Mouse (Mus musculus): ENCODE results near the gene Vti1a. TPM values are rescaled to one million over a fixed set of nuclear protein-coding genes. Genes with fewer than 3 reads are reported as not detected.

The Vti1a gene
- polyA plus RNA-seq, 1 experiment from 2014 or later, result 27.8 TPM

DNA sequence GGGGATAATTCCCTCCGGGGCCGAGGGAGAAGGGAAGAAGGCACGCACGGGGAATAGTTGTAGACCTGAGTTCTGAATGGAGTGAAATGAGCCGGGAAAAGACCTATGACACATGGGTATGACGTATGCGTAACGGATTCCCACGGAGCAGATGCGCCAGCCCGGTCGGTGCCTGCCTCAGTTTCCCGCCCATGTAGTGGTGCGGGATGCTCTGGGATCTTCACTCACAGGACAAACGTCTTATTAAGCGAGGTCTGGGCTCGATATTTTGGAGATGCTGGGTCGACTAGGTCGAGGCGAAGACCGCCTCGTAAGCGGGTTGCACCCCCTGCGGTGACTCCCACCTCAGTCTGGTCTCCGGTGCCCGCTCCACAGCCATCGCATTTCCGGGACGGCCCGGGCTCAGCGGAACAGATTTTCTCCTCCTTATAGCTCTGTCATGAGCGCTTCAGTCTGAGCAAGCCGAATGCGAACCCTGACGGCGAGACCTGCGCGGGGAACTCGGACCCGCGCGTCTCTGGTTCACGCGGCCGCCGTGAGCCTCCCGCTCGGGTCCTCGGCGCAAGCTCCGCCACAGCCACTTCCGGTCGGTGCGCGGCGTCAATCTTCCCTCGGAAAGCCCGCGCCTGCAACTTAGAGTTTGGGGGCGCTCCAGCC is 515 bp upstream of the Vti1a start, which contains the start of gene Zdhhc6:
Gene Zdhhc6 (minus strand): TSS at position 581 of the 657 bp plus-strand sequence.
- H3K4me1 ChIP-seq, result peaks cover 34% of the 10 kb centered on the region
- peak within 1 kb of the TSS; percentile 93 for H3K9ac ChIP-seq
- peak within 1 kb of the TSS; percentile 80 for H3K4me3 ChIP-seq
- H3K9me3 ChIP-seq, result no peaks in the 10 kb centered on the region
- peaks cover 16% of the 10 kb centered on the region for H3K36me3 ChIP-seq
- WGBS, result under 1% methylated on average over 60 of the region's 60 CpGs
- H3K27me3 ChIP-seq, result no peaks in the 10 kb centered on the region
- H3K4me2 ChIP-seq, result peak within 1 kb of the TSS; percentile 90
- H3K27ac ChIP-seq, result peak within 1 kb of the TSS; percentile 89
- ATAC-seq (ENCODE audit: borderline replicate concordance, extremely low read depth, low FRiP score, low TSS enrichment), result peak; percentile 64

DNA sequence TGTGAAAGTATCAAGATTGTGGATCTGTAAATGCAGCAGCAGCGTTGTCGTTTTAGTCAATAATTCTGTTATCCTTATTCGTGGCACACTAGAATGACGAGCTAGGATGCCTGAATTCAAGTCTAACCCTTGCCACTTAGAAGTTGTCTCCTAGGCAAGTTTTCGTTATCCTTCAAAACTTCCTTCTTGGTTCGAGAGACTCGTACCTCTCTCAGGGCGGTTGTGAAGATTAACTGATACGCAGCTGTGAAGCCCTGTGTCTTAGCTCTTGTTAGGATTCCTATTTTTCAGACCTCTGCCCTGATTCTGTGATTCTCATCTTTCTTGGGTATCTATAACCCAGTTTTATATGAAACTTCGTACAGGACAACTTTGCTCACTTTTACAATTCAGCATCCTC is 806 bp downstream of the Vti1a start:
- H3K4me3 ChIP-seq, result peak overlapping the region; percentile 80
- H3K4me2 ChIP-seq, result peak overlapping the region; percentile 90
- H3K27ac ChIP-seq, result no peak overlapping the region
- WGBS, result 43% methylated on average over 10 of the region's 10 CpGs
- peaks cover 3% of the 10 kb centered on the region; the same call in 1 of the 2 replicates for H3K36me3 ChIP-seq
- peak overlapping the region; percentile 93 for H3K9ac ChIP-seq
- H3K9me3 ChIP-seq, result no peaks in the 10 kb centered on the region
- no peak for ATAC-seq (ENCODE audit: borderline replicate concordance, extremely low read depth, low FRiP score, low TSS enrichment)
- H3K27me3 ChIP-seq, result no peaks in the 10 kb centered on the region
- peaks cover 34% of the 10 kb centered on the region for H3K4me1 ChIP-seq

DNA sequence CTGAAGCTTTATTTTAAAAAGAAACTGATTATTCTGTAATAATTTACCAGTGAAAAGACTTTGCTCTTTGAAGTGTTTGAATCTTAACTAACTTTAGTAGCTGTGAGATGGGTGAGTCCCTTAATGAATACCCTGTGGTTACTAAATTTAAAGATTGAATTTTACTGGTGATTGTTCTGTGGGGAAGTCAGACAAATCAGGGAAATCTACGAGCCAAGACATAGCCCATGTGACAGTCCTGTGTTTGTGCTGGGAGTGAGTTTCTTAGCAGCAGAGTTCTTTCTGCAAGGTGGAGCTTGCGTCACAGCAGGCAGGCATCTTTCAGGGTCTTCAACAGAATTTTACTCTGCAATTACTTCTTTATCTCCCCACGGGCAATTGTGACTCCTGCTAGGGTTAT is 2.9 kb downstream of the Vti1a start:
- Histone ChIP-seq H3K4me2 (no peak overlapping the region), H3K36me3 (peaks cover 5% of the 10 kb centered on the region), H3K9ac (no peak overlapping the region), H3K4me1 (peaks cover 26% of the 10 kb centered on the region), H3K27me3 (no peaks in the 10 kb centered on the region), H3K27ac (no peak overlapping the region), H3K9me3 (no peaks in the 10 kb centered on the region), H3K4me3 (no peak overlapping the region)
- ATAC-seq (ENCODE audit: borderline replicate concordance, extremely low read depth, low FRiP score, low TSS enrichment), result no peak
- 70% methylated on average over 3 of the region's 3 CpGs for WGBS

DNA sequence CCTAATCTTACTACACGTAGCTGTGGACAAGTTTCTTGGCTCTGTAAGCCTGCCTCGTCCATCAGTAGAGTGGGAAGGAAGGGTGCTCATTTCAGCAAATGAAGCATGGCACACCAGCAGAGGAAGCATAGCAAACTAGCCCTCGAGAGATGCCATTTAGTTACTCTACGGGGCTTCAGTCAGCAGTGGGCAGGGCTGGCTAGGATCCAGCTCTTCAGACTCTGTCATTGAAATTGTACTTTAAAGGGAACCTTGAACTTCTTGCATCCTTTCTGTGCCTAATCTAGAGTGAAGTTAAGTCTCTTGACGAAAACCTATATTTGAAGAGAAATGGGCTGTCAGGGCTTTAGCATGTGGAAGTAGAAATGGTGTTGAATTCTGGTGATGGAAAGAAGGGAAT is 3.4 kb downstream of the Vti1a start:
- Histone ChIP-seq H3K27me3 (no peaks in the 10 kb centered on the region), H3K9me3 (no peaks in the 10 kb centered on the region), H3K27ac (no peak overlapping the region), H3K4me3 (no peak overlapping the region), H3K36me3 (peaks cover 5% of the 10 kb centered on the region), H3K4me2 (no peak overlapping the region), H3K9ac (no peak overlapping the region), H3K4me1 (peaks cover 21% of the 10 kb centered on the region)
- WGBS, result 62% methylated on average over 5 of the region's 5 CpGs
- no peak for ATAC-seq (ENCODE audit: borderline replicate concordance, extremely low read depth, low FRiP score, low TSS enrichment)

DNA sequence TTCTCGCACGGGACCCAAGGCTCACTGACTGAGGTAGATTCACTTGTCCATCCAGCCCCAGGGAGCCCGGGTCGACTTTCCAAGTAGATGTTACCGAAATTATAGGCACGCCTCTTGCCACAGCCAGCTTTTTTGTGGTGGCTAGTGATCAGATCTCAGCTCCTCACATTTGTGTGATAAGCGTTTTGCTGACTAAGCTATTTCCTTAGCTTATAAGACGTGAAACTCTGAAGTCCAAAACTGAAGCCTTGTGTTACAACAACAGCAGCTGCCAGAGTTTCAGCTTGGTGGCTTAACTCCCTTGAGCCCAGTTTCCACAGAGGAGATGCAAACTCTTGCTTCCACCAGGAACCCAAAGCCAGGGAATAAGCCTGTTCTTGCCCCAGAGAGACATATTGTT is 6.5 kb downstream of the Vti1a start:
- Histone ChIP-seq H3K9me3 (no peaks in the 10 kb centered on the region), H3K4me3 (no peak overlapping the region), H3K4me2 (no peak overlapping the region), H3K36me3 (peaks cover 5% of the 10 kb centered on the region), H3K27me3 (no peaks in the 10 kb centered on the region), H3K27ac (no peak overlapping the region), H3K9ac (no peak overlapping the region), H3K4me1 (0 out of 2 replicates have a peak, but pooled peaks cover 3% of the 10 kb centered on the region)
- no peak for ATAC-seq (ENCODE audit: borderline replicate concordance, extremely low read depth, low FRiP score, low TSS enrichment)
- WGBS, result 86% methylated on average over 8 of the region's 8 CpGs

DNA sequence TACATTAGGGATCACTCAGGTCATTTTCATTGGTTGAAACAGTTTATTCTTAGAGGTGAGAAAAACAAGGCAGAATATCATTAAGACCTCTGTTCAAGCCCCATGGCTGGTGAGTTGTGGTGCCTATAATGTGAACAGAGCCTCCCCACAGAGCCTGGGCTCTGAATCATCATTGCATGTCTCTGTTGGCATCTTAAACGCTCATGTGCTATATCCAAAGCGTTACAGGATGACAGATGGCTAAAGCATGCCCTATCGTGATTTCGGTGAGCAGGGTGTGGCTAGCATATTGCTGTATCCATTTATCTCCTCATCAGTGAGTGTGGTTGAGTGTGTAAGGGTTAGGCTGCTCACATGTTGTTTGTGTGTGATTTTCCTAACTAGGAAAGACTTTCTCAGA is 11.4 kb downstream of the Vti1a start:
- Histone ChIP-seq H3K4me1 (no peaks in the 10 kb centered on the region), H3K36me3 (peaks cover 16% of the 10 kb centered on the region), H3K4me2 (no peak overlapping the region), H3K4me3 (no peak overlapping the region), H3K27me3 (no peaks in the 10 kb centered on the region), H3K9ac (no peak overlapping the region), H3K9me3 (no peaks in the 10 kb centered on the region), H3K27ac (no peak overlapping the region)
- no peak for ATAC-seq (ENCODE audit: borderline replicate concordance, extremely low read depth, low FRiP score, low TSS enrichment)
- WGBS, result 82% methylated on average over 4 of the region's 4 CpGs

DNA sequence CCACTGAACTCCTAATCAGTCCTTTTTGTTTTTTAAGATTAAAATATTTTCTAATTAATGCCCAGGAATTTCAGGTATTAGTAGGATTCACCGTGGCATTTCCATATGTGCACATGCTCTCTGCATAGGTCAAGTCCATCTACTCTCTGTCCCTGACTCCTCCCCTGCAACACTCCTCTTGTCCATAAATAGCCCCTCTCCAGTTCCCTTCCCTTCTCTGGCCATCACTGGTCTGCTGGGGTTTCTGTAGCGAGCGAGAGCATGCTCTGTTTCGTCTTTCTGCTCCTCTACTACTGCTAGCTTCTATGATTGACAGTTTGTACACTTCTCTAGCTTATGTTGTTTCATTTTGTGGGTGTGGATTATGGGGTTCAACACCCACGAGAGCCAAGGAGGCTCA is 15.7 kb downstream of the Vti1a start:
- Histone ChIP-seq H3K36me3 (peaks cover 11% of the 10 kb centered on the region; the same call in 1 of the 2 replicates), H3K4me1 (no peaks in the 10 kb centered on the region), H3K27ac (no peak overlapping the region), H3K27me3 (no peaks in the 10 kb centered on the region), H3K9me3 (no peaks in the 10 kb centered on the region), H3K9ac (no peak overlapping the region), H3K4me3 (no peak overlapping the region), H3K4me2 (no peak overlapping the region)
- WGBS, result 89% methylated on average over 5 of the region's 5 CpGs
- no peak for ATAC-seq (ENCODE audit: borderline replicate concordance, extremely low read depth, low FRiP score, low TSS enrichment)

DNA sequence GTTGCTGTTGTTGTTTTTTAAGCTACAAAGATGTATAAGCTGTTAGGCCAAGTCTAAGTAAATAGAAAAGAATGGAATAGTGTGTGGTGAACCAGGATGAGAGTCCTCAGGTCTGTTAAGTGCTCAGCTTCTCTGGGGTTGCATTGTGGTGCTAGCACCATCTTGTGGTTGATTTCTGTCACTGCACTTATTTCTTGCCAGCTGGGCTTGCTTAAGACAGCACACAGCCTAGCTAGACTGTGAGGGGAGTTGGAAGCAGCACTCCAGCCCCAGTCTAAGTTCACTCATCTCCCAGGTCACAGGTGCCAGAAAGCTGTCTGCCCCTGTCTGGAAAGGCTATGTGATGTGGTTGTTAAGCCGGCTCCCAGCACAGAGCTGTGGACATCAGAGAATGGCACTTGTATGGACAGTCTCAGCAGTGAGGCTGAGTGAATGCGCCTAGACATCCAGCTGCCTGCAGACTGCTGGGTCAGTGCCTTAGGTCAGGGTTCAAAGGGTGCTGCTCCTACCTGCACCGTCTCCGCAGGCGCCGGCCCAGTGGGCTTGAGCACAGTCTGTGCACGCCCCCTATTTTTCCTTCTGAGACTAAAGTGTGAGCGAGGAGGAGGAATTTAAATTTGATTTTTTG is 16.7 kb downstream of the Vti1a start:
- Histone ChIP-seq H3K9me3 (no peaks in the 10 kb centered on the region), H3K4me3 (no peak overlapping the region), H3K4me1 (no peaks in the 10 kb centered on the region), H3K27me3 (no peaks in the 10 kb centered on the region), H3K27ac (no peak overlapping the region), H3K4me2 (no peak overlapping the region), H3K36me3 (peaks cover 11% of the 10 kb centered on the region; the same call in 1 of the 2 replicates), H3K9ac (no peak overlapping the region)
- peak; percentile 58 for ATAC-seq (ENCODE audit: borderline replicate concordance, extremely low read depth, low FRiP score, low TSS enrichment)
- 90% methylated on average over 8 of the region's 8 CpGs for WGBS

DNA sequence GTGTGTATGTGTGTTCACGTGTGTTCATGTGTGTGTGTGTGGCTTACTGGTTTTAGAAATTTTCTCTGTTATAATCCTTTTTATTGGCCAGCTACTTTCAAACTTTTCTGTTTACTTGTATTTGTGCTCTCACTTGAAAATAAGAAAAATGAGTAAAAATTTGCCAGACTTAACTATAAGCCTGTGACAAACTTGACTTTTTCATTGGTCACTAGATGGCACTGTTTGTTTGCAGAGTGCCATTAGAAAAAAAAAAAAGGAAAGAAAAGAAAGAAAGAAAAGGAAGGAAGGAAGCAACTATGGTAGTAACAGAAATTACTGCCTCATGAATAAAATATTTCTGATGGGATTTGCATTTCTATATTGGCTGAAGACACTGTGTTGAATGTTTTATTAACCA is 19.8 kb downstream of the Vti1a start:
- Histone ChIP-seq H3K4me1 (no peaks in the 10 kb centered on the region), H3K9me3 (no peaks in the 10 kb centered on the region), H3K4me2 (no peak overlapping the region), H3K36me3 (no peaks in the 10 kb centered on the region), H3K4me3 (no peak overlapping the region), H3K27me3 (no peaks in the 10 kb centered on the region), H3K27ac (no peak overlapping the region), H3K9ac (no peak overlapping the region)
- WGBS, result 81% methylated on average over 1 of the region's 1 CpGs
- ATAC-seq (ENCODE audit: borderline replicate concordance, extremely low read depth, low FRiP score, low TSS enrichment), result no peak

DNA sequence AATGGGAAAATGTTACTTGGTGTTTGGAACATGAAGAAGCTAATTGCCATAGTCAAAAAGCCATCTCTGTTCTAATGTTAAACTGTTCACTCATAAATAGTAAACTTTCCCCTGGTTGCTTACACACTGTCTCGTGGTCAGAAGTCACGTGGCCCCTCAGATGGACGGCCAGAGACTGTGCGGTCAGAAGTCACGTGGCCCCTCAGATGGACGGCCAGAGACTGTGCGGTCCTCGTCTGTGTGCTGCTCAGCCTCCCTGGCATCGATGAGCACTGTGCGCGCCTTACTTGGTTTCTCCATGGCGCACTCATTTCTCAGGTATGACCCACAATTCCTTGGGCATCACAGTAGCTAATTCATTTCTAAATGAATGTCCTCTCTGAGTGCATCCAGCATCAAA is 20.3 kb downstream of the Vti1a start:
- peak; percentile 73; the same call in 1 of the 2 replicates for ATAC-seq (ENCODE audit: borderline replicate concordance, extremely low read depth, low FRiP score, low TSS enrichment)
- no peaks in the 10 kb centered on the region for H3K36me3 ChIP-seq

DNA sequence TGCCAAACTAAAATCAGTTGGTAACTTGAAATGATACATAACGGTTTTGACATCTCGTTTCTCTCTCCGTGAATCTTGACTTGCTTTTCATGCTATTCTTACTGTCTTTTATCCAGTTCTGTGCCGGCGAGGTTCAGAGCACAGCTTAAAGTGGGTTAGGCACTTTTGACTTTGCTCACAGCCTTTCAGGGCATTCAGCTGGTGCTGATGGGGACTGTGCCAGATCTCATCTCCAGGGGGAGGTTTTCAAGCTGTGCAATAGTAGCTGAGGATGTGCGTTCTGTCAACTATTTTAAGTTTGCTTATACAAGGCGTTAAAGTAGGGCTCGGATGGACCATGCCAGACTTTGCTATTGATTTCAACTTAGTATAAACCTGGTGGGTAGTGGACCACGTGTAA is 21.0 kb downstream of the Vti1a start:
- Histone ChIP-seq H3K4me3 (no peak overlapping the region), H3K27me3 (no peaks in the 10 kb centered on the region), H3K36me3 (no peaks in the 10 kb centered on the region), H3K9ac (no peak overlapping the region), H3K4me2 (no peak overlapping the region), H3K9me3 (no peaks in the 10 kb centered on the region), H3K27ac (no peak overlapping the region), H3K4me1 (no peaks in the 10 kb centered on the region)
- no peak for ATAC-seq (ENCODE audit: borderline replicate concordance, extremely low read depth, low FRiP score, low TSS enrichment)
- 73% methylated on average over 9 of the region's 9 CpGs for WGBS

More for the DNA sequence above, 20.3 kb downstream of the Vti1a start:
- Histone ChIP-seq H3K4me1 (no peaks in the 10 kb centered on the region), H3K27me3 (no peaks in the 10 kb centered on the region), H3K9ac (no peak overlapping the region), H3K27ac (no peak overlapping the region), H3K4me3 (no peak overlapping the region), H3K4me2 (no peak overlapping the region), H3K9me3 (no peaks in the 10 kb centered on the region)
- WGBS, result 68% methylated on average over 12 of the region's 12 CpGs

DNA sequence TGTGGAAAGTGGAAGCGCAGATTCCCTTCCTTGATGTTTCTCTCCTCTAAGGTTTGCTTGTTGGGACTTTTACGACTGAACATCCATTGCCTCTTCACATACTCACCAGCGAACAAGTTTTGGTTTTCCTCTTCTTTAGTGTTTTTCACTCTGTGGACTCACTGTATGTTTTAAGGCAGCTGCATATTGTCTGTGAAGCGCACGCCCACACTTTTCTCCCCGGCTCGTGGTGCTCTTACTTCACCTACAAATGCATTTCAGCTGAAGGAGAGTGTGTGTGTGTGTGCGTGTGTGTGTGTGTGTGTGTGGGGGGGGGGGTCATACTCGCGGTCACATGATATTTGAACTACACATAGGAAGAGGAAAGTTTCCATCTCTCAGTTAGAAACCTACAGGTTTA is 21.6 kb downstream of the Vti1a start:
- H3K4me2 ChIP-seq, result no peak overlapping the region
- 87% methylated on average over 10 of the region's 10 CpGs for WGBS
- ATAC-seq (ENCODE audit: borderline replicate concordance, extremely low read depth, low FRiP score, low TSS enrichment), result no peak
- no peak overlapping the region for H3K27ac ChIP-seq
- no peaks in the 10 kb centered on the region for H3K27me3 ChIP-seq
- H3K4me3 ChIP-seq, result no peak overlapping the region
- H3K9me3 ChIP-seq, result no peaks in the 10 kb centered on the region
- no peaks in the 10 kb centered on the region for H3K4me1 ChIP-seq
- no peaks in the 10 kb centered on the region for H3K36me3 ChIP-seq
- no peak overlapping the region for H3K9ac ChIP-seq
